Mouse (Mus musculus): ENCODE measurements around the gene Olfr716.
"Not testable (repeated sequence)": the region's sequence is repeated elsewhere in the genome, so short reads cannot be mapped to it uniquely, and the experiment has no call there.

Gene Olfr716

GRCm38 (mm10) chr7:107138027-107138426 lies at the start of gene Olfr716:
Gene Olfr716 (plus strand): TSS chr7:107138327.
- DNase-seq (ENCODE audit: low read depth, low spot score): not testable (repeated sequence)

- no peak for DNase-seq (ENCODE audit: low read depth, low spot score)
Observed at GRCm38 (mm10) chr7:107092920-107093319, 45.2 kb upstream of the Olfr716 start, which contains the start of gene Olfr17. Gene Olfr17 (plus strand): TSS chr7:107093220.

- DNase-seq (ENCODE audit: low read depth, low spot score): not testable (repeated sequence)
Observed at GRCm38 (mm10) chr7:107110269-107110668, 27.9 kb upstream of the Olfr716 start, which contains the start of gene Olfr715b. Gene Olfr715b (minus strand): TSS chr7:107110369.

GRCm38 (mm10) chr7:107130983-107131382 lies 7.1 kb upstream of the Olfr716 start, which contains the start of gene Olfr715:
Gene Olfr715 (minus strand): TSS chr7:107131083.
- not testable (repeated sequence) for DNase-seq (ENCODE audit: low read depth, low spot score)

- DNase-seq (ENCODE audit: low read depth, low spot score): no peak
Observed at GRCm38 (mm10) chr7:107166690-107167089, 28.6 kb downstream of the Olfr716 start, which contains the start of gene Nlrp14. Gene Nlrp14 (plus strand): TSS chr7:107166990.

GRCm38 (mm10) chr7:107180406-107180805 lies 42.3 kb downstream of the Olfr716 start:
- DNase-seq (ENCODE audit: low read depth, low spot score): peak; percentile 18

Measured in WW6 (cell line).